Mouse (Mus musculus) hindbrain, embryonic 13.5 days (tissue): ENCODE measurements at regions not wholly inside any gene's neighbourhood (a gene's known extent, or its start where the extent isn't known, plus 50 kb on each side); places are given as distances from the start of the nearest gene placed in this dataset.
A peak's percentile ranks its signal among the peaks of the same experiment; 100 is the strongest.

Source experiments
- ATAC-seq: fragments of 200-750 bp; cut with Nextera tagmentation; 2 replicates; pipeline ENCODE4 v1.8.0; 2017; ENCODE audit warnings: moderate TSS enrichment; ENCODE audit not compliant: low FRiP score
- H3K27ac ChIP-seq: fragments of 300-500 bp; sonication (generic); 2 replicates; pipeline ENCODE4 v1.5.1; 2015; ENCODE audit warnings: inconsistent platforms, mild to moderate bottlenecking, moderate library complexity
- H3K27me3 ChIP-seq: fragments of 300-500 bp; sonication (generic); 2 replicates; pipeline ENCODE4 v1.6.1; 2015; ENCODE audit warnings: mild to moderate bottlenecking, inconsistent platforms
- H3K36me3 ChIP-seq: fragments of 300-500 bp; sonication (generic); 2 replicates; pipeline ENCODE4 v1.6.1; 2015; ENCODE audit warnings: mild to moderate bottlenecking, inconsistent platforms
- H3K4me1 ChIP-seq: fragments of 300-500 bp; sonication (generic); replicated peaks from 2 replicates; pipeline ENCODE4 v1.6.1; 2015; ENCODE audit warnings: inconsistent platforms
- H3K4me2 ChIP-seq: fragments of 300-500 bp; sonication (generic); 2 replicates; pipeline ENCODE4 v1.6.1; 2015; ENCODE audit warnings: inconsistent platforms, mild to moderate bottlenecking, moderate library complexity
- H3K4me3 ChIP-seq: fragments of 300-500 bp; sonication (generic); 2 replicates; pipeline ENCODE4 v1.5.1; 2015; ENCODE audit warnings: mild to moderate bottlenecking, inconsistent platforms
- H3K9ac ChIP-seq: fragments of 300-500 bp; sonication (generic); 2 replicates; pipeline ENCODE4 v1.6.1; 2015; ENCODE audit warnings: mild to moderate bottlenecking, inconsistent platforms
- H3K9me3 ChIP-seq: fragments of 300-500 bp; sonication (generic); 2 replicates; pipeline ENCODE4 v1.6.1; 2016; ENCODE audit warnings: inconsistent platforms
- WGBS: fragments of 180-500 bp; shearing (Covaris S2); methylation state at CpG from one replicate; pipeline ENCODE4 v1.1.7; 2015; 5-methylcytosine and 5-hydroxymethylcytosine counted together

DNA sequence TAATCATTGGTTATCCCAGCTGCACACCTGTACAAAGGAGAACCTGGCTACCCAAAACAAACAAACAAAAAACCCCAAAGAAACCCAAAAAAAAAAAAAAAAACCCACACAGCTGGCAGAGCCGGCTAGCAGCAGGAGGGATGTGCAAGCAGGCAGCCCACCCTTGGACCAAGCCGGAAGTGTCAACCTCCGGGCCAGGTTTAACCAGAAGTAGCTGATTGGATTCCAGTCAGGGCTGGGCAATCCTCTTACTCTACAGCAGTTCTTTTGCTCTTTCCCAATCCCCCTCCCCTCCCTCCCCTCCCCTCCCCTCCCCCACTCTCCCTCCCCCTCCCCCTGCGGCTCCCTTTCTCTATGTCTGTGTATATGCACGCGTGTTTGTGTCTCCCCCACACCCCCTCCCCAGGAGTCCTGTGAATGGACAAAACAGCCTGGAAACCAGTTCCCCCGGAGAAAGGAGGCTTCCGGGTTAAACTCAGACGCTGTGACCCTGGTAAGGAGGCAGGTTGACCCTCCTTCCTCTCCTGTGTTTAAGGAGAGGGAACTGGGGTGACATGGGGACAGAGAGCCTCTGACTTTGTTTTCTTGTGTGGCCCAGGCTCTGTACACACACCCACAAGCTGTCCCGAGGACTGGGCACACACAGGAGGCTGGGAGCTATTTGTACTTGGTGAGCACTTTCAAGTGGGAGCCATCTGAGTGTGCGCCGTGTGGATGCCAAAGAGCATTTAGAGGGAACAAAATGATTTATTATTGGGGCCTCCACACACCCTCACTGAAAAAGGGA lies 93.9 kb upstream of the Jarid2 start:
- Histone ChIP-seq H3K4me2 (peak overlapping the region; percentile 46), H3K4me1 (peaks cover 18% of the 10 kb centered on the region), H3K27ac (no peak overlapping the region), H3K36me3 (no peaks in the 10 kb centered on the region), H3K9ac (0 out of 2 replicates have a peak overlapping the region, but pooled peaks have one; percentile 46), H3K4me3 (no peak overlapping the region), H3K27me3 (0 out of 2 replicates have a peak, but pooled peaks cover 5% of the 10 kb centered on the region), H3K9me3 (no peaks in the 10 kb centered on the region)
- ATAC-seq: no peak
- 6% methylated on average over 12 of the region's 12 CpGs for WGBS

DNA sequence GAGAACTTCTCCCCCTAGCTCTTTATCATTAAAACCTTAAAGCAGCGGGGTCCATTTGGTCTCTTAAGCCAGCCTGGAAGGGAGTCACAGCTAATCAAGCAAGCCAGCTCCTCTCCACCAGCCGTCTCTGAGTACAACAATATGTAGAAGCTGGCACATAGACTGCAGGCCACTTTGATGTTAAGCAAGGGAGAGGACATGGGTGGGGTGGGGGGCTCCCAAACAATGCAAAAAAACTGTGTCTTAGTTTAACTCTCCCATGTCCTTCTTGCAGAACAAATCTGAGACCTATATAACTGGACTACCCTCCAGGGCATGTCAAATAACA lies 93.3 kb upstream of the Jarid2 start:
- H3K4me1 ChIP-seq: peaks cover 18% of the 10 kb centered on the region
- WGBS: 22% methylated on average over 2 of the region's 2 CpGs
- H3K36me3 ChIP-seq: no peaks in the 10 kb centered on the region
- ATAC-seq: no peak
- no peaks in the 10 kb centered on the region for H3K9me3 ChIP-seq
- no peak overlapping the region for H3K4me2 ChIP-seq
- H3K27ac ChIP-seq: no peak overlapping the region
- no peak overlapping the region for H3K9ac ChIP-seq
- 0 out of 2 replicates have a peak, but pooled peaks cover 5% of the 10 kb centered on the region for H3K27me3 ChIP-seq
- H3K4me3 ChIP-seq: no peak overlapping the region

- no peaks in the 10 kb centered on the region for H3K9me3 ChIP-seq
- no peak overlapping the region for H3K4me3 ChIP-seq
- H3K4me1 ChIP-seq: no peaks in the 10 kb centered on the region
- 0 out of 2 replicates have a peak, but pooled peaks cover 3% of the 10 kb centered on the region for H3K27me3 ChIP-seq
- no peak overlapping the region for H3K4me2 ChIP-seq
- no peak for ATAC-seq
- no peak overlapping the region for H3K9ac ChIP-seq
- no peak overlapping the region for H3K27ac ChIP-seq
- 90% methylated on average over 7 of the region's 7 CpGs for WGBS
- no peaks in the 10 kb centered on the region for H3K36me3 ChIP-seq
Observed at GRCm38 (mm10) chr13:44642361-44642760, 86.9 kb upstream of the Jarid2 start.

DNA sequence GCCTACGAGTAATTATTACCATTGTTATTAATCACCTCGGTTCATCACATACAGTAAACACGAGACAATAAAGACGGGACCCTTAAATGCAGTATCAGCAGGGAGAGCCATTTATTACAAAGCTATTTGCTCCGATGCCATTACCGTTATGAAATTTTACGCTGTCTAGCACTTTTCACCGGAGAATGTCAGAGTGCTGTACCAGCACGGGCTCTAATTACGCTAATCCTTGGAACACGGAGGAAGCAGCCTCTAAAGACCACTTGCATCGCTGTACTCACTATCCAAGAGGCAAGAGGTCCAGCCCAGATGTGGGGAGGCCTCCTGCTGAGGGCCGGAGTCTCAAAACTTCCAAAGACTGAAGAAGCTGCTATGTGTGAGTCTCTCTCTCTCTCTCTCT lies 79.2 kb upstream of the Jarid2 start:
- Histone ChIP-seq H3K36me3 (no peaks in the 10 kb centered on the region), H3K27me3 (peaks cover 8% of the 10 kb centered on the region; the same call in 1 of the 2 replicates), H3K9ac (no peak overlapping the region), H3K4me3 (no peak overlapping the region), H3K27ac (no peak overlapping the region), H3K9me3 (no peaks in the 10 kb centered on the region), H3K4me2 (peak overlapping the region; percentile 29), H3K4me1 (peaks cover 20% of the 10 kb centered on the region)
- 0 out of 2 replicates have a peak, but pooled peaks have one; percentile 32 for ATAC-seq
- 25% methylated on average over 13 of the region's 13 CpGs for WGBS

- H3K4me2 ChIP-seq: peak overlapping the region; percentile 27
- 11% methylated on average over 22 of the region's 22 CpGs for WGBS
- H3K4me1 ChIP-seq: peaks cover 20% of the 10 kb centered on the region
- no peak overlapping the region for H3K4me3 ChIP-seq
- H3K9ac ChIP-seq: no peak overlapping the region
- H3K27ac ChIP-seq: no peak overlapping the region
- H3K36me3 ChIP-seq: no peaks in the 10 kb centered on the region
- ATAC-seq: no peak
- H3K27me3 ChIP-seq: peaks cover 8% of the 10 kb centered on the region; the same call in 1 of the 2 replicates
- no peaks in the 10 kb centered on the region for H3K9me3 ChIP-seq
Observed at GRCm38 (mm10) chr13:44651259-44652238, 77.7 kb upstream of the Jarid2 start.

- H3K9me3 ChIP-seq: no peaks in the 10 kb centered on the region
- no peaks in the 10 kb centered on the region for H3K36me3 ChIP-seq
- H3K27ac ChIP-seq: no peak overlapping the region
- no peak overlapping the region for H3K4me2 ChIP-seq
- ATAC-seq: no peak
- no peak overlapping the region for H3K4me3 ChIP-seq
- 66% methylated on average over 10 of the region's 10 CpGs for WGBS
- no peak overlapping the region for H3K9ac ChIP-seq
- H3K4me1 ChIP-seq: peaks cover 5% of the 10 kb centered on the region; the same call in 1 of the 2 replicates
- no peaks in the 10 kb centered on the region for H3K27me3 ChIP-seq
Observed at GRCm38 (mm10) chr13:44657905-44658414, 71.3 kb upstream of the Jarid2 start.

- Histone ChIP-seq H3K36me3 (no peaks in the 10 kb centered on the region), H3K4me2 (no peak overlapping the region), H3K27ac (no peak overlapping the region), H3K4me3 (no peak overlapping the region), H3K4me1 (peaks cover 5% of the 10 kb centered on the region; the same call in 1 of the 2 replicates), H3K9me3 (no peaks in the 10 kb centered on the region), H3K27me3 (no peaks in the 10 kb centered on the region), H3K9ac (no peak overlapping the region)
- ATAC-seq: no peak
- 61% methylated on average over 6 of the region's 6 CpGs for WGBS
Observed at GRCm38 (mm10) chr13:44659861-44660260, 69.4 kb upstream of the Jarid2 start.

DNA sequence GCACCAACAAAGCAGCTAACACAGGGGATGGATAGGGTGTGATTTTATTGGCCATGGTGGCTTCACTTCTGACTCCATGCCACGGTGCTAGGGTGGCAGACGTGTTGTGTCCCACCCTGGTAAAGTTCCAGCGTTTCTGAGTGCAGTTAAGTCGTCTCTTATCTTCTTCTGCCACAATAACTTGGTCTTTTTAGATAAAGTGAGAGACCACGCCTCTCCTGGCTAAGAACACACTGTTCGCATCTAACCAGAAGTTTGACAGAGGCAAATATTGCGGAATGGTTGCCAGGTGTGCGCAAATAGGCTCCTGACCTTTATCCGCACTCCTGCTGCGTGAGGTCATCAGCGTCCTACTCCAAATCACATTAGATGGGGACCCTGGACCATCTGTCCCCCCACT lies 66.2 kb upstream of the Jarid2 start:
- Histone ChIP-seq H3K36me3 (no peaks in the 10 kb centered on the region), H3K9me3 (no peaks in the 10 kb centered on the region), H3K4me1 (peaks cover 3% of the 10 kb centered on the region; the same call in 1 of the 2 replicates), H3K4me3 (no peak overlapping the region), H3K27ac (no peak overlapping the region), H3K4me2 (no peak overlapping the region), H3K9ac (no peak overlapping the region), H3K27me3 (no peaks in the 10 kb centered on the region)
- ATAC-seq: no peak
- WGBS: 91% methylated on average over 11 of the region's 11 CpGs

GRCm38 (mm10) chr13:44663730-44664129 lies 65.5 kb upstream of the Jarid2 start:
- Histone ChIP-seq H3K4me1 (no peaks in the 10 kb centered on the region), H3K27me3 (no peaks in the 10 kb centered on the region), H3K9me3 (no peaks in the 10 kb centered on the region), H3K4me2 (no peak overlapping the region), H3K9ac (no peak overlapping the region), H3K27ac (no peak overlapping the region), H3K4me3 (no peak overlapping the region), H3K36me3 (no peaks in the 10 kb centered on the region)
- no peak for ATAC-seq
- 72% methylated on average over 7 of the region's 7 CpGs for whole genome bisulfite sequencing

- no peaks in the 10 kb centered on the region for H3K36me3 ChIP-seq
- no peak overlapping the region for H3K4me2 ChIP-seq
- peaks cover 10% of the 10 kb centered on the region for H3K4me1 ChIP-seq
- ATAC-seq: no peak
- no peak overlapping the region for H3K27ac ChIP-seq
- H3K9me3 ChIP-seq: no peaks in the 10 kb centered on the region
- H3K4me3 ChIP-seq: no peak overlapping the region
- H3K9ac ChIP-seq: no peak overlapping the region
- WGBS: 40% methylated on average over 6 of the region's 6 CpGs
- H3K27me3 ChIP-seq: peaks cover 16% of the 10 kb centered on the region
Observed at GRCm38 (mm10) chr13:44669761-44670160, 59.5 kb upstream of the Jarid2 start.

DNA sequence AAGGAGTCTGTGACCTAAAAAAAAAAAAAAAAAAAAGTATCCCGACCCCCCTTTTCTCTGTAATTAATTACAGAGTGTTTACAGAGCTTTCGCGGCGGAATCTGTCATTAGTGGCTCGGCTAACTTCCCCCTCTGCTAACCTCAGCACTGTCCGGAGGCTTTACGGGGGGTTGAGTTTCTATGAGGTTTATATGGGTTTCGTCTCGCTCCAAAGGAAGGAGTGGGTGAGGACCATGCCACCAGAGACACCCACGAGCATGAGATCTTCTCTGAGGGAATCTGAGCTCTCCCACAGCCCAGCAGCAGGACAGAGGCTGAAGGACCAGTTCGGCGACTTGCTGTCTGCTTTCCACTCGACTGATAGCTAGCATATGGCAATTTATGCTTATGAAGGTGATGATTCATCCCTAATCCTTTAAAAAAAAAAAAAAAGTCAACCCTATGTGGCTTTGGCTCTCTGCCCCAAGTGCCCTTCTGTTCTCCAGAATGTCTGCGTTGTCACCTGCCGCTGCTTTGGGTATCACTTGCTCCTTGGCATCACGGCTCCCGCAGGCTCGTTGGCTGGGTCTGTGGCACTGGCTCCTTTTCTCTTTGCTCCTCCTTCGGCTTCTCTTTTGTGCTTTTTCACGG lies 55.8 kb upstream of the Jarid2 start:
- no peak overlapping the region for H3K4me3 ChIP-seq
- H3K4me2 ChIP-seq: peak overlapping the region; percentile 28
- WGBS: 34% methylated on average over 20 of the region's 20 CpGs
- H3K9me3 ChIP-seq: no peaks in the 10 kb centered on the region
- H3K27ac ChIP-seq: no peak overlapping the region
- H3K27me3 ChIP-seq: peaks cover 25% of the 10 kb centered on the region
- no peak overlapping the region for H3K9ac ChIP-seq
- no peaks in the 10 kb centered on the region for H3K36me3 ChIP-seq
- peaks cover 10% of the 10 kb centered on the region for H3K4me1 ChIP-seq
- no peak for ATAC-seq

GRCm38 (mm10) chr13:44673967-44674357 lies 55.3 kb upstream of the Jarid2 start:
- no peaks in the 10 kb centered on the region for H3K36me3 ChIP-seq
- H3K27me3 ChIP-seq: peaks cover 25% of the 10 kb centered on the region
- no peaks in the 10 kb centered on the region for H3K9me3 ChIP-seq
- H3K4me2 ChIP-seq: peak overlapping the region; percentile 28; the same call in 1 of the 2 replicates
- peaks cover 10% of the 10 kb centered on the region for H3K4me1 ChIP-seq
- no peak for ATAC-seq
- no peak overlapping the region for H3K4me3 ChIP-seq
- 35% methylated on average over 12 of the region's 12 CpGs for WGBS
- no peak overlapping the region for H3K9ac ChIP-seq
- no peak overlapping the region for H3K27ac ChIP-seq
